Mouse (Mus musculus): ENCODE measurements at regions not wholly inside any gene's neighbourhood (a gene's known extent, or its start where the extent isn't known, plus 50 kb on each side); places are given as distances from the start of the nearest gene placed in this dataset.
A peak's percentile ranks its signal among the peaks of the same experiment; 100 is the strongest.
"Not testable (repeated sequence)": the region's sequence is repeated elsewhere in the genome, so short reads cannot be mapped to it uniquely, and the experiment has no call there.

DNA sequence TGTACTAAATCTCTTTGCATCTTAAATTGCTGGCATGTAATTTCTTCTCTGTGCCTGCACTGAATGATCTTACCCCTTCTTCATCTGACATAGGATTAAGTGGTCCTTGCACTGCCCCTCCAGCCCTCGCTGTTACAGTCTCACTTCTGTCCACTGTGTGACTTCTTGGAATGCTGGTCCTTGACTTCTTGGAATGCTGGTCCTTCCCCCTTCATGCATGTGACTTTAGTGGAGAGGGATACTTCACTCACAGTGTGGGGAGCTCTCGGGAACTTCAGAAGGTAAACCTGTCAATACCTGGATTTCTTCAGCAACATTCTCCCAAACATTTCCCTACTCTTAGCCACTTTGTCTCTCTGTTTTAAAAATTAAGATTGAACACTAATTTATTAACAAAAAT is 91.0 kb upstream of the Cdk6 start:
- no peak overlapping the region for H3K27ac ChIP-seq
- ATAC-seq (replicated peaks; ENCODE audit: insufficient number of reproducible peaks, insufficient read depth, low FRiP score, low read depth), result no peak
- H3K36me3 ChIP-seq, result no peaks in the 10 kb centered on the region
- H3K4me2 ChIP-seq, result no peak overlapping the region
- no peaks in the 10 kb centered on the region for H3K9me3 ChIP-seq (replicated peaks)
- no peak overlapping the region for H3K9ac ChIP-seq
- H3K4me1 ChIP-seq (replicated peaks), result no peaks in the 10 kb centered on the region
- no peak overlapping the region for H3K4me3 ChIP-seq
- H3K27me3 ChIP-seq, result no peaks in the 10 kb centered on the region
- 62% methylated on average over 2 of the region's 2 CpGs for WGBS

DNA sequence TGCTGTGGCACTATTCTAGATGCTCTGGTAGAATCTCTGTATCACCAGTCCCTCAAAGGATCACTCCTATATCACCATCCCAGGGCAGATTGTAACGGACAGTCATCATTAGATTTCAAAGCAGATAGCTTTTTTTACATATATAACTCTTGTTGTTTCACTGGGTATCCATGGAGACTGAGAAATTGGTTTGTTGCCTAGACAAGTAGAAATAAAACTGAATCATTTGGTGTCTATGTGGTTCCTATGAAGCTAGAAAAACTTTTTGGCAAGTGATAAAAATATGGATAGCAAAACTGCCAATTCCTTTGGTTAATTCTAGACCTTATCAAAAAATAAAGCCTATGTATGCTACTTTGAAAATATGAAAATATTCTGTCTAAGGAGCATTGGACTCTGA is 81.0 kb upstream of the Cdk6 start:
- no peak for ATAC-seq (replicated peaks; ENCODE audit: insufficient number of reproducible peaks, insufficient read depth, low FRiP score, low read depth)
- Histone ChIP-seq H3K9ac (no peak overlapping the region), H3K27me3 (no peaks in the 10 kb centered on the region), H3K4me3 (no peak overlapping the region), H3K36me3 (no peaks in the 10 kb centered on the region), H3K4me2 (no peak overlapping the region), H3K27ac (no peak overlapping the region), H3K4me1 (replicated peaks) (0 out of 2 replicates have a peak, but pooled peaks cover 2% of the 10 kb centered on the region), H3K9me3 (replicated peaks) (no peaks in the 10 kb centered on the region)
- 66% methylated on average over 1 of the region's 1 CpGs for WGBS

DNA sequence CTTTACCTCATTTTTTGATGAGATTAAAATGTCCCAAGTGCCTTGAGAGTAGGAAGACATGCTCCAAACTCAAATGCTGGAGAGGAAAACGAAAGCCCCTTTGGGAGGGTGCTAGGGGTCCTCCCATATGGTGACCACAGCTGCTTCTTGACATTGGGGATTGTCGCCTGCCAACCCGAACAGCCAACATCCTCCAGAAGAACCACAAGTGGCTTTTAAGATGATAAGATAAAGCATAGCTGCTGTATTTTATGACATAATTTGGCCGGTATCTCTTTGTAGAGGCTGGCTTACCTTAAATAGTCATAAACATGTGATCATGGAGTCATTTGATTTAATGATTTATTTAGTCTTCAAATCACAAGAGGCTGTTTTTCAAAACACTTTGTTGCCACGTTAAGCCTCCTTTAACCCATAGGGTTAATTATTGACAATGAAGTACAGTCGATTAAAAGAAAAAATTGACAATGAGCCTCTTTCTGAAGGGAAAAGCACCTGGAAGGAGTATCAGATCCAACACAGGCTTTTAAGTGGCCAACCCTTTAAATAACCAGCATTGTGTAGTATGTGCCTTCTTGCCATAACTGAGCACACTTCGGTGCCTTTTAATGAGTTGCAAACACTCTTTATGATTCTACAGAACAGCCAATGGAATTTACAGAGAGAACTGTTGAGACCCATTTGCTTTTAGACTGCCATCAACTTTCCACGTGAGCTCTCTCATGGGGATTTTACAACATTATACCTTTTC is 76.1 kb upstream of the Cdk6 start:
- WGBS, result 54% methylated on average over 8 of the region's 8 CpGs
- H3K9me3 ChIP-seq (replicated peaks); H3K4me1 ChIP-seq (replicated peaks); ATAC-seq (replicated peaks; ENCODE audit: insufficient number of reproducible peaks, insufficient read depth, low FRiP score, low read depth); H3K36me3 ChIP-seq; H3K27me3 ChIP-seq; H3K4me3 ChIP-seq; H3K27ac ChIP-seq; H3K9ac ChIP-seq; H3K4me2 ChIP-seq: not testable (repeated sequence)

DNA sequence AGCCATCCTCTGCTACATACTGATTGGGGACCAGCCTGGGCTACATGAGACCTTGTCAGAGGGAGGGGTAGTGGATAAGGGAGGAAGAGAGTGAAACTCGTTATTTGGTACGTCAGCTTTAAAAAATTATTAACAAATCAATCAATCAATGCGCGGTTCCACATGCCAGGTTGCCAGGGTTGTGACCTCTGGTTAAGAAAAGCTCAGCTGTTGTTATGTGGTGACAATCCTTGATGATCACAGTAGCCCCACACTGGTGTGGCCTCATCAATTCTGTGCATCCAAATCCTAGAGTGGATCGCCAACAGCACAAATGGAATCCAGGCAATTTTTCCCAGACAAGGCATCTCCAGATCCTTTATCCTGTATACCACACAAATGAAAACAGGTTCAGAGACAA is 74.3 kb upstream of the Cdk6 start:
- WGBS, result 89% methylated on average over 5 of the region's 5 CpGs
- no peaks in the 10 kb centered on the region for H3K9me3 ChIP-seq (replicated peaks)
- H3K27me3 ChIP-seq, result no peaks in the 10 kb centered on the region
- H3K9ac ChIP-seq, result no peak overlapping the region
- no peak for ATAC-seq (replicated peaks; ENCODE audit: insufficient number of reproducible peaks, insufficient read depth, low FRiP score, low read depth)
- no peak overlapping the region for H3K27ac ChIP-seq
- no peak overlapping the region for H3K4me2 ChIP-seq
- no peak overlapping the region for H3K4me3 ChIP-seq
- H3K36me3 ChIP-seq, result no peaks in the 10 kb centered on the region
- H3K4me1 ChIP-seq (replicated peaks), result peaks cover 10% of the 10 kb centered on the region

DNA sequence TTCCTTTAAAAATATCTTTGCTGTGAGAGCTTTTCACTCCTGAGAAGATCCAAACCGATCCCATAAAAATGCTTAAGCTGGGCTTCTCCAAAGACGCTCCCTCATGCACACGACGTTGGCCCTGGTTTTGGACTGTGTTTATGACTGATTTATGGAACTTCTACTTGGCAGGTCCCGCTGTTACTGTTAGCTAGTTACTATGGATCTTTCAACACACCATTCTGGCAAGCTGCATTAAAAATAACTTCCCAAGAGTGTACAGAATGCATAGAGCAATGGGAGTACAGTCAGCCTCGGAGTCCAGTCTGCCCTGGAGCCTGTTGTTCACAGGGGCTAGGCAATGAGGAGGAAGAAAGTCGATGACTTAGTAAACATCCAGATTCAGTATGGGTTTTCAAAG is 71.5 kb upstream of the Cdk6 start:
- 0 out of 2 replicates have a peak, but pooled peaks have one; percentile 35 for ATAC-seq (replicated peaks; ENCODE audit: insufficient number of reproducible peaks, insufficient read depth, low FRiP score, low read depth)
- no peaks in the 10 kb centered on the region for H3K36me3 ChIP-seq
- 0 out of 2 replicates have a peak overlapping the region, but pooled peaks have one; percentile 8 for H3K27ac ChIP-seq

DNA sequence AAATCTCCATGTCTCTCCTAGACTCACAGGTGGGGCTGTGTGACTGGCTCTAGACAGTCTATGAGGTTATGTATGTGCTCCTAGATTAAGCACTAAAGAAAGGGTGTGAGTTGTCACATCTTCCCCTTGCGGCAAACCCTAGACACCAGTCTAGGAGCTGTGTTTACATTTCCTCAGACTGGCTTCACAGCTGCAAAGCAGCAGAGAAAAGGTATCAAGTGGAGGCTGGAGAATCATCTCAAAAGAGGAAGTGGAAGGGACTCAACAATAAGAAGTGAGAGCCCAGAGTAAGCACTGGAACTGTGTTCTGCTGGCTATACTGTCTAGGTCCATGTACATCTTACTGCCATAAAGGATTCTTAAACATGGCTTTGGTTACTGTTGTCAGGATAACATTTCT is 68.1 kb upstream of the Cdk6 start:
- H3K4me1 ChIP-seq (replicated peaks); H3K4me3 ChIP-seq; H3K9ac ChIP-seq; H3K36me3 ChIP-seq; H3K27ac ChIP-seq; ATAC-seq (replicated peaks; ENCODE audit: insufficient number of reproducible peaks, insufficient read depth, low FRiP score, low read depth); H3K9me3 ChIP-seq (replicated peaks); H3K27me3 ChIP-seq; H3K4me2 ChIP-seq: not testable (repeated sequence)
- WGBS, result 56% methylated on average over 1 of the region's 1 CpGs

More for the DNA sequence above, 71.5 kb upstream of the Cdk6 start:
- no peak overlapping the region for H3K9ac ChIP-seq
- H3K4me2 ChIP-seq, result peak overlapping the region; percentile 30; the same call in 1 of the 2 replicates
- H3K27me3 ChIP-seq, result no peaks in the 10 kb centered on the region
- no peak overlapping the region for H3K4me3 ChIP-seq
- no peaks in the 10 kb centered on the region for H3K9me3 ChIP-seq (replicated peaks)
- 38% methylated on average over 7 of the region's 7 CpGs for WGBS
- H3K4me1 ChIP-seq (replicated peaks), result peaks cover 9% of the 10 kb centered on the region

DNA sequence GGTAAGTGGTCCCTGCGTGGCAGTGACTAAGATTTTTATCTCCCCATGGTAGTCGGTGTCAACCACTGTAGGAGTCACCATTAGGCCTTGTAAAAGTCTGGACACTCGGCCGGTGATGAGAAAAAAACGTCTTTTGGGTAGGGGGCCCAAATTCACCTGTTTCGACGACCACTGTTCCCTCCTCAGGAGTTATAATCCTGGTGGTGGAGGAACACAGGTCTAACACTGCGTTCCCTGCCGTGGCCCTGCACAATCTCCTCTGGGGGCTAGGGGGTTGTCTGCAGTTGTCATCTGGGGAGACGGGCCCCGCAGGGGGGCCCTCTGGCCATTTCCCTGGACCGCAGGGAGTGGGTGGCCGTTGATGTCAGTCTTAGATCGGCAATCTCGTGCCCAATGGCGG is 64.0 kb upstream of the Cdk6 start:
- not testable (repeated sequence) for ATAC-seq (replicated peaks; ENCODE audit: insufficient number of reproducible peaks, insufficient read depth, low FRiP score, low read depth)
- 90% methylated on average over 16 of the region's 16 CpGs for WGBS

DNA sequence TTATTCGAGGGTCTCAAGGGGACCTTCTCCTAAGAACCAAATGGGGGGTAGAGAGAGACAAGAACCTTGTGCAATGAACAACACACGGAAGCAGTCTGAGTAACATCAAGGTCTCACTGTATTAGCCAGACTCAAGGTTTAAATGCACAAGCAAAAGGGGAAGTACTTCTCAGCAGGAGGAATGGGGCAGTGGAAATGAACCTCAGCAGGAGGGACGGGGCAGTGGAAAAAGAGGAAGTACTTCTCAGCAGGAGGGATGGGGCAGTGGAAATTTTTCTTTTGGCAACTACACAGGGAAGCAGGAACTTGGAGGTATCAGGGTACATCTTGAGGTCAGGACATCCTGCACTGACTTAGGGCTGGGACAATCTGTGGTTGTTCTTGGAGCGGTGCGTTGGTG is 62.3 kb upstream of the Cdk6 start:
- H3K36me3 ChIP-seq; H3K4me2 ChIP-seq; H3K9me3 ChIP-seq (replicated peaks); H3K27ac ChIP-seq; H3K4me1 ChIP-seq (replicated peaks); H3K4me3 ChIP-seq; H3K27me3 ChIP-seq; H3K9ac ChIP-seq; ATAC-seq (replicated peaks; ENCODE audit: insufficient number of reproducible peaks, insufficient read depth, low FRiP score, low read depth): not testable (repeated sequence)
- WGBS, result 89% methylated on average over 5 of the region's 5 CpGs

More for the DNA sequence above, 64.0 kb upstream of the Cdk6 start:
- not testable (repeated sequence) for H3K4me2 ChIP-seq; H3K4me3 ChIP-seq; H3K27me3 ChIP-seq; H3K36me3 ChIP-seq; H3K9ac ChIP-seq; H3K9me3 ChIP-seq (replicated peaks); H3K27ac ChIP-seq; H3K4me1 ChIP-seq (replicated peaks)

DNA sequence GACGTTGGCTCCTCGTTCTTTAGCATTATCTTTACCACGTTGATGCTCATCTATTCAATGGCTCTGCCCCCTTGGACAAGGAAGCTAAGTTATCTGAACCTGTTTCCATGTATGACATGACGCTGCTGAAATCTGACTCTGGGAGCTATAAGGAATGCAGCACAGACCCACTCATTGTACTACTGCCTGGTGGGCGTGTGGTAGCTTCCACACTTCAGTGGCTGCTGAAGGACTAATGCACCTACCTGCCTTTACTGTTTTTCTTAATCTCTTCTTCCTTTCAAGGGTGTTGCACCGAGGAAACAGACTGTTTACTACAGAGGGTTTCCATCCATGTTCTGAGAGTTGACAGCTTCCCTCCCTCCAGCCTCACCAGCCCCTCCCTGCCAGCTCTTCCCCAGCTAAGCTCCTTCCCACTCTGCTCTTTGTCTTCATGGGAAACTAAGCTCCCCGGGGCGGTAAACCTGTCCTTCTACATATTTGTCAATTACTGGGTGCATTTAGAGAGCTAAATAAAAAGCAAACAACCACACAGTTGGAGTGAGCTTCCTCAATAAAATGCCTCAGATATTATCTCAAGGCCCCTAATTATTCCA is 59.3 kb upstream of the Cdk6 start:
- H3K4me3 ChIP-seq; H3K9me3 ChIP-seq (replicated peaks); H3K4me2 ChIP-seq; H3K27me3 ChIP-seq; H3K27ac ChIP-seq; H3K9ac ChIP-seq; ATAC-seq (replicated peaks; ENCODE audit: insufficient number of reproducible peaks, insufficient read depth, low FRiP score, low read depth); H3K36me3 ChIP-seq; H3K4me1 ChIP-seq (replicated peaks): not testable (repeated sequence)
- WGBS, result 57% methylated on average over 8 of the region's 8 CpGs

DNA sequence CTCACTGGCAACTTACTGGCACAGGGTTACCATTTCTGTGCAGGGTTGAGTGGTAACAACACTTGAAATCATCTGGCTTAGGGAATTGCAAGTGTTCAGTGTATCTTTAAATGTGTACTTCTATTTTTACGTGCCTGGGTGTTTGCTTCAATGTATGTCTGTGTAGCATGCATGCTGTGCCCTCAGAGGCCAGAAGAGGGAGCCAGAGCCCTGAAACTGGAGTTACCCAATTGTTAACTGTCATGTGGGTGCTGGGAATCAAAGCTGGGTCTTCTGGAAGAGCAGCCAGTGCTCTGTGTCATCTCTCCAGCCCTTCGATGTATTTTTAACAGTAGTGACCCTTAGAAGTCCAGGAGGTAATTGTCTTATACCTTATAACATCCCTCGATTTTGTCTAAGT is 58.2 kb upstream of the Cdk6 start:
- Histone ChIP-seq H3K9ac (no peak overlapping the region), H3K4me1 (replicated peaks) (0 out of 2 replicates have a peak, but pooled peaks cover 2% of the 10 kb centered on the region), H3K4me2 (no peak overlapping the region), H3K4me3 (no peak overlapping the region), H3K9me3 (replicated peaks) (no peaks in the 10 kb centered on the region), H3K27me3 (no peaks in the 10 kb centered on the region), H3K36me3 (no peaks in the 10 kb centered on the region), H3K27ac (no peak overlapping the region)
- ATAC-seq (replicated peaks; ENCODE audit: insufficient number of reproducible peaks, insufficient read depth, low FRiP score, low read depth), result no peak
- 85% methylated on average over 3 of the region's 3 CpGs for WGBS

DNA sequence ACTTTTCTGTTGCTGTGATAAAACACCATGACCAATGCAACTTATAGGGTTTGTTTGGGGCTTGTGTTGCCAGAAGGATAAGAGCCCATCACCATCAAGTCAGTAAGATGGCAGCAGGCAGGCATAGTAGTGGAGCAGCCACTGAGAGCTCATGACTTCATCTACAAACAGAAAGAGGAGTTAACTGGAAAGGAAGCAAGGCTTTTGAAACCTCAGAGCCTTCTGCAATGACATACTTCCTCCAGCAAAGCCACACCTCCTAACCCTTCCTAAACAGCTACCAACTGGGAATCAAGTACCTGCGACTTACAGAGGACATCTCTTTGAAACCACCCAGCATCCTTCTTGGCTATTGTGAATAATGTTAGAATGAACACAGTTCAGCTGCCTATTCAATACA is 57.0 kb upstream of the Cdk6 start:
- WGBS, result 95% methylated on average over 1 of the region's 1 CpGs
- not testable (repeated sequence) for H3K9ac ChIP-seq; H3K9me3 ChIP-seq (replicated peaks); H3K27me3 ChIP-seq; H3K4me1 ChIP-seq (replicated peaks); H3K4me2 ChIP-seq; H3K36me3 ChIP-seq; H3K27ac ChIP-seq; ATAC-seq (replicated peaks; ENCODE audit: insufficient number of reproducible peaks, insufficient read depth, low FRiP score, low read depth); H3K4me3 ChIP-seq

DNA sequence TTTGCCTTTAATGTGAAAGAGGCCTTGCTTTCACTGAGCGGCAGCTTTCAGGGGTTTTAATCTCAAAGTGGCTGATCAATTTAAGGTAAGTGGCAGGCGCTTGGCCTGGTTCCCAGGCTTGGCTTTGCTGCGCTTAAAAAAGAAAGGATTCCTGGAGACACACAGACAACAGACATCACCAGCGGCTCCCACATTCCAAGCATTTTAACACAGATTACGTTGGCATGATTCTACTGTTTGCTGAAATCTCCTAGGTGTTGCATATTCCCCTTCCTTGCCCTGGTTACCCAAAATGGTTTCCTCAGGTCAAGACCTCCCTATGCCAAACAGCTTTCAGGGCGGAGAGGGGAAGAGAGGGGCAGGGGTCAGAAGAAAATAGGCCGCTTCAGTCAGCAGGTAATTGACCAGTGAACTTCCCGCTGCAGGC is 51.3 kb upstream of the Cdk6 start:
- H3K4me3 ChIP-seq; H3K4me1 ChIP-seq (replicated peaks); H3K36me3 ChIP-seq; H3K27me3 ChIP-seq; H3K9me3 ChIP-seq (replicated peaks); H3K9ac ChIP-seq: not testable (repeated sequence)
- Histone ChIP-seq H3K27ac (peak overlapping the region; percentile 70), H3K4me2 (peak overlapping the region; percentile 39)
- peak; percentile 69 for ATAC-seq (replicated peaks; ENCODE audit: insufficient number of reproducible peaks, insufficient read depth, low FRiP score, low read depth)
- WGBS, result 12% methylated on average over 8 of the region's 8 CpGs

Data from heart, embryonic 15.5 days (tissue).